Mouse (Mus musculus) kidney, postnatal 0 days (tissue): Measurements from ENCODE around the gene Gm17617. TPM values are rescaled to one million over a fixed set of nuclear protein-coding genes. Genes with fewer than 3 reads are reported as not detected.
A peak's percentile ranks its signal among the peaks of the same experiment; 100 is the strongest.

Source experiments
- ATAC-seq: fragments of 200-750 bp; cut with Nextera tagmentation; replicated peaks from 2 replicates; pipeline ENCODE4 v1.8.0; 2017; ENCODE audit warnings: low read depth, moderate number of reproducible peaks, moderate TSS enrichment, moderate library complexity; ENCODE audit not compliant: low FRiP score
- DNase-seq: peaks from one replicate; pipeline ENCODE4 v3.0.0-alpha.2; 2016; ENCODE audit warnings: low spot score
- H3K27ac ChIP-seq: fragments of 300-500 bp; sonication (generic); 2 replicates; pipeline ENCODE4 v1.5.1; 2014; ENCODE audit warnings: mild to moderate bottlenecking
- H3K27me3 ChIP-seq: fragments of 300-500 bp; sonication (generic); 2 replicates; pipeline ENCODE4 v1.6.1; 2014; ENCODE audit warnings: low read length, mixed read lengths; ENCODE audit not compliant: insufficient read depth
- H3K36me3 ChIP-seq: fragments of 300-500 bp; sonication (generic); 2 replicates; pipeline ENCODE4 v1.6.1; 2014; ENCODE audit warnings: low read length, mixed read lengths; ENCODE audit not compliant: insufficient read depth
- H3K4me1 ChIP-seq: fragments of 300-500 bp; sonication (generic); replicated peaks from 2 replicates; pipeline ENCODE4 v1.6.1; 2014; ENCODE audit warnings: antibody characterized with exemption, low read length, mixed read lengths; ENCODE audit not compliant: insufficient read depth
- H3K4me2 ChIP-seq: fragments of 300-500 bp; sonication (generic); 2 replicates; pipeline ENCODE4 v1.6.1; 2014; ENCODE audit warnings: mild to moderate bottlenecking, low read length, moderate library complexity, mixed read lengths
- H3K4me3 ChIP-seq: fragments of 300-500 bp; sonication (generic); replicated peaks from 2 replicates; pipeline ENCODE4 v1.5.1; 2014; ENCODE audit warnings: low read depth, low read length
- H3K9ac ChIP-seq: fragments of 300-500 bp; sonication (generic); 2 replicates; pipeline ENCODE4 v1.6.1; 2014; ENCODE audit warnings: low read depth, low read length
- H3K9me3 ChIP-seq: fragments of 300-500 bp; sonication (generic); replicated peaks from 2 replicates; pipeline ENCODE4 v1.6.1; 2016; ENCODE audit warnings: low read length, inconsistent platforms, mixed read lengths
- CTCF ChIP-seq: IDR thresholded peaks from 2 replicates; pipeline ENCODE4 v1.5.1; 2016; ENCODE audit warnings: antibody characterized with exemption, low read depth, mild to moderate bottlenecking, moderate library complexity
- WGBS: fragments of 180-500 bp; shearing (Covaris S2); extraction: QIAGEN DNeasy Blood & Tissue Kit; methylation state at CpG from one replicate; pipeline ENCODE4 v1.1.7; 2014; 5-methylcytosine and 5-hydroxymethylcytosine counted together
- polyA plus RNA-seq: library from polyadenylated mRNA; unstranded; fragments of >200 nt; fragmentation: Nextera tagmentation; extraction: Ambion mirVana; gene quantifications from 2 replicates; pipeline ENCODE4 v1.2.1, GENCODE M21; 2015

Gm17617 gene
- polyA plus RNA-seq = not detected in 2 replicates

DNA sequence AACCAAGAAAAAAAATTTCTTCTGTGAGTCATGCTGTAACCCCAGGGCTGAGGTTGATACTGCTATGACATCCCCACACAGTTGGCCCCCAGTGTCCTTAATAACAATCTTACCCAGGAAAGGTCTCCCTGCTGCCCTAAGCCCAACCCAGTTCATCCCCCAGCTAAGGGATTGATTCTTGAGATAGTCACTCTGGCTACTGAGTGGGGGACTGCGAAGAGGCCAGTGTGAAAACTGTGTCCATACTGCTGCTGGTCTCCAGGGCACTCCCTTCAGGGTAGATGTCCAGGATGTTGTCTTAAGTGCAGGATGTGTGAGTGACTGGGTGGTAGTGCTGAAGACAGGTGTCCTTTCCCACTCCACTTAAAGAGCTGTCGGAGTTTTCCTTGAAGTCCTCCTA is at the start of gene Gm17617:
TSS of gene Gm17617 (minus strand) at position 101 of the 400 bp plus-strand sequence.
- no peak for ATAC-seq
- H3K9me3 ChIP-seq = no peaks in the 10 kb centered on the region
- no peak for DNase-seq
- H3K27ac ChIP-seq = no peak within 1 kb of the TSS
- 94% methylated on average over 2 of the region's 2 CpGs for WGBS
- peaks cover 21% of the 10 kb centered on the region; the same call in 1 of the 2 replicates for H3K36me3 ChIP-seq
- no peak within 1 kb of the TSS for H3K9ac ChIP-seq
- no peak for TF ChIP-seq CTCF
- no peaks in the 10 kb centered on the region for H3K27me3 ChIP-seq
- no peaks in the 10 kb centered on the region for H3K4me1 ChIP-seq
- no peak within 1 kb of the TSS for H3K4me3 ChIP-seq
- no peak within 1 kb of the TSS for H3K4me2 ChIP-seq

DNA sequence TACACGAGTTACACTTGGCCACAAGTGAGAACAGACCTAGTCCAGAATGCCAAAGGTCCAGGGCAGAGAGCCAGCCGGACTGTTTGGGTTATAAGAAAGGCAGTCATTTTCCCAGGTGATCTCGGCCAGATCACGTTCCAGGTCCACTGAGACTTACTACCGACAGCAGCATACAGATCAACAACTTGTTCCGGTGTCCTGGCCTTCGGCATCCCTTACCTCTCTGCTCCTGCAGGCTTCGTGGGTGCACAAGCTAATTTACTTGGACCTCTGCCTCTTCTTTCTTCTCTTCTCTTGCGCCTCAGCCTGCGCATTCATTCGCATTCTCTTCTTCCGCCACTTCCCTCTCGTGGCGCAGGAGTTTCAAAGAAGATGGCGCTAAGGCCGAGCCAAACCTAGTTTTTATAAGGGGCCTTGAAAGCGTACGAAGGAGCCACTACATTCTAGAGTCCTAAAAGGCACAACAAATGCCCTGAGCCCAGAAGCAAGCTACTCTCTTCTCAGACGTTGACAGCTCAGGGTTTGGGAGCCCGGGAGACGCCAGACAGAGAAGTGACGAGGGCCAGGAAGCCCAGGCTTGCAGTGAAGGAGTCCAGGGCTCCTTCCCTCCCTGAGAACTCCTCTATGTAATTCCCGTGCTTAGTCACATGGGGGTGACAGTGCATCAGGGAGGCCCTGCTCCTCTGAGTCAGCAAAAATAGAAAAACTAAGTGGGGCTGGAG is 49.0 kb upstream of the Gm17617 start:
- H3K9me3 ChIP-seq = no peaks in the 10 kb centered on the region
- H3K4me3 ChIP-seq = peak overlapping the region; percentile 17
- H3K4me1 ChIP-seq = no peaks in the 10 kb centered on the region
- DNase-seq (peak; percentile 97), ATAC-seq (peak; percentile 93)
- no peaks in the 10 kb centered on the region for H3K27me3 ChIP-seq
- peak overlapping the region; percentile 78 for H3K27ac ChIP-seq
- peak overlapping the region; percentile 27 for H3K9ac ChIP-seq
- peak overlapping the region; percentile 60 for H3K4me2 ChIP-seq
- 1% methylated on average over 23 of the region's 23 CpGs for WGBS
- TF ChIP-seq CTCF = peak; percentile 70
- no peaks in the 10 kb centered on the region for H3K36me3 ChIP-seq

DNA sequence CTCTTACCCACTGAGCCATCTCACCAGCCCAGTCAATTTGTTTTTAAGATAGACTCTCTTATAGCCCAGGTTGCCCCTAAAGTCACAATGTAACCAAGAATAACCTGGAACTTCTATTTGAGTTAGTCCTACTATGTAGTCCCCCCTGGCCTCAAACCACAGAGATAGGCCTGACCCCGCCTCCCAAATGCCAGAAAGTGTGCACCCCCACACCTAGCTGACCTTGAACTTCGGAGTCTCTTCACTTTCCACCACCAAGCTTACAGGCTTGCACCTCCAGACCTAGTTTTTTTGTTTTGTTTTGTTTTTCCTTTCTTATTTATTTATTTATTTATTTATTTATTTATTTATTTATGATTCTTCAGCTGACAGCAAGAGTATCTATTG is 48.4 kb upstream of the Gm17617 start:
- 77% methylated on average over 2 of the region's 2 CpGs for WGBS
- DNase-seq = no peak
- no peak for ATAC-seq
- no peaks in the 10 kb centered on the region for H3K36me3 ChIP-seq
- peak overlapping the region; percentile 27; the same call in 1 of the 2 replicates for H3K9ac ChIP-seq
- peak overlapping the region; percentile 60 for H3K4me2 ChIP-seq
- no peaks in the 10 kb centered on the region for H3K4me1 ChIP-seq
- no peaks in the 10 kb centered on the region for H3K9me3 ChIP-seq
- peak overlapping the region; percentile 17; the same call in 1 of the 2 replicates for H3K4me3 ChIP-seq
- no peaks in the 10 kb centered on the region for H3K27me3 ChIP-seq
- no peak for TF ChIP-seq CTCF
- H3K27ac ChIP-seq = peak overlapping the region; percentile 78

DNA sequence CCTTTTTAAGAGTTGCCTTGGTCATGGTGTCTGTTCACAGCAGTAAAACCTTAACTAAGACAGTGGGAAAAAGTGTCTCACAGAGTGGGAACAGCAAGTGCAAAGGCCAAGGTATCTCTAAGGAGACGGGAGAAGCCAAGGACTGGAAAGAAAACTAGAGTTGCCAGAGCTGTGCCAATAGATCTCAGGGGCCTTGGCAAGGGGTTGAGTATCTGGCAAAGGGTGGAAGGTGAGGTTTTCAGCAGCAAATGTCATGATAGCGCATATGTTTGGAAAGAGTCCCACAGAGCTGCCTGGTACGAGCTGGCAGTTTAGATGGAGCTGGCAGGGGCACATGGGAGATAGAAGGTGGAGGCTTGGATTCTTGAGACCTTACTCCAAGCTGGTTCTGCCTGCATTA is 46.2 kb upstream of the Gm17617 start:
- Histone ChIP-seq H3K9me3 (no peaks in the 10 kb centered on the region), H3K9ac (no peak overlapping the region), H3K36me3 (no peaks in the 10 kb centered on the region), H3K4me3 (no peak overlapping the region), H3K27me3 (no peaks in the 10 kb centered on the region), H3K4me2 (no peak overlapping the region), H3K4me1 (no peaks in the 10 kb centered on the region), H3K27ac (no peak overlapping the region)
- no peak for DNase-seq
- TF ChIP-seq CTCF = no peak
- 92% methylated on average over 3 of the region's 3 CpGs for WGBS
- no peak for ATAC-seq

DNA sequence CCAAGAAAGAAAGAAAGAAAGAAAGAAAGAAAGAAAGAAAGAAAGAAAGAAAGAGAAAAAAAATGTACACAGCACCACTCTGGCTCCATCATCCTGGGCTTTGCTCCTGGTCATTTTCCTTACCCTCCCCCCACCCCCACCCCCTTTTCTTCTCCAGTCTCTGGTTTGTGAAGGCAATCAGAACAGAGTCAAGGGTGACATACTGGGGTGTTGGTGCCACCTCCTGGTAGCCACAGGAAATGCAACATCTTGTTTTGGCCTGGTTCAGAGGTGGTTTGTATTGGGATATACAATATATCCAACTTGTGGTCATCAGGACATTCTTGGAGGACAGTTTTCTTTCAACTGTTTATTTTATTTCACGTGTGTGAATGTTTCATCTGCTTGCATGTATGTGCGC is 45.2 kb upstream of the Gm17617 start:
- DNase-seq (peak; percentile 77), ATAC-seq (no peak)
- peak; percentile 92 for TF ChIP-seq CTCF
- Histone ChIP-seq H3K36me3 (no peaks in the 10 kb centered on the region), H3K27me3 (no peaks in the 10 kb centered on the region), H3K27ac (no peak overlapping the region), H3K4me3 (no peak overlapping the region), H3K4me2 (no peak overlapping the region), H3K4me1 (no peaks in the 10 kb centered on the region), H3K9me3 (no peaks in the 10 kb centered on the region), H3K9ac (no peak overlapping the region)
- 37% methylated on average over 2 of the region's 2 CpGs for WGBS

DNA sequence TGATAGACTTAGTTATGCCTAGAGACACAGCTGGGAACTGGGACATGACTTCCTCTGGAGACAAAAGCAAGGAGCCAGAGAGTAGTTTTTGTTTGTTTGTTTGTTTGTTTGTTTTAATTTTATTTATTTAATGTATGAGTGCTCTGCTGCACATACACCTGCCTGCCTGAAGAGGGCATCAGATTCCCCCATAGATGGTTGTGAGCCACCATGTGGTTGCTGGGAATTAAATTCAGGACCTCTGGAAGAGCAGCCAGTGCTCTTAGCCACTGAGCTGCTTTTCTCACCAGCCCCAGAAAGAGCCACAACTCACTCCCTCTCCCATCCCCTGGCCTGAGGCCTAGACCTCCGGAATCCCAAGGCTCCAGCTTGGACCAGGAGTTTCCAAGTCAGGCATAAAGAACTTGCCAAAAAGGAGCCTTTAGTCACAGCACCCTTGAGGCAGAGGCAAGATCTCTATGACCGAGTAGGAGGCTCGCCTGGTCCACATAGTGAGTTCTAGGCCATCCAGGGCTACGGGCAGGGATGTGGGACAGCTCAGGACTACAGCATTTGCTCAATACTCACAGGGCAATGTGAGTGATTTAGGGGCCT is 44.7 kb upstream of the Gm17617 start:
- Histone ChIP-seq H3K4me1 (no peaks in the 10 kb centered on the region), H3K9ac (no peak overlapping the region), H3K9me3 (no peaks in the 10 kb centered on the region), H3K4me3 (no peak overlapping the region), H3K27ac (no peak overlapping the region), H3K36me3 (no peaks in the 10 kb centered on the region), H3K27me3 (no peaks in the 10 kb centered on the region), H3K4me2 (no peak overlapping the region)
- DNase-seq = no peak
- 64% methylated on average over 4 of the region's 4 CpGs for WGBS
- TF ChIP-seq CTCF = peak; percentile 63
- ATAC-seq = no peak
